Mouse (Mus musculus): ENCODE results near the gene Pif1. TPM values are rescaled to one million over a fixed set of nuclear protein-coding genes. Genes with fewer than 3 reads are reported as not detected.

The Pif1 gene
- polyA plus RNA-seq, 1 experiment from 2014 or later = 17.4 TPM

DNA sequence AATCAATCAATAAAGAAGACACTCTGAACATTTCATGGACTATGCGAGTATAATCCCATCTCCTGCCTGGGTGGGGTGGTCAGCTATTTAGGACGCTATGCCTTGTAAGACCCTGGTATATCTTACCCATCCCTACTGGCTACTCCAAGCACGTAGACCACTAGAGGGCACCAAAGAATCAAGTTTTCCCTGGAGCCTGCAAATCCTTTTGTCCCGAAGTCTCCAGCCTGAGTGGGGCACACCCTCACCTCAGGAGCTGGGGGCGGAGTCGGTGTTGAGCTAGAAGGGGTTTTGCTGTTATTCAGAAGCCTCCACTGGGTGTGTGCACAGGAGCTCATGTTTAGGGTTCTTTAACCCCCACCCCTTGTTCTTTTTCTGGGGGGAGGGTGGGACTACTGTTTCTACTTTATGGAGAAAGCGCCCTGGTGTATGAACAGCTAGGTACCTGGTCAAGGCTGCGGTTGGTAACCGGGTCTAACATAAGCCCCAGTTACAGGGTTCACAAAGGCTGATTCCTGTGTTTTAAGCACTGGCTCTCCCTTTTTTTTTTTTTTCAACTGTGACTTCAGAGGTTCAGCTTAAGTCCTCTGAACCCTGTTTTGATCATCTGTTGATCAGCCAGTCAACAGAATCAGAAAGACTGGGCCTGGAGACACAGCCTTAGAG is 18.6 kb downstream of the Pif1 start:
- ATAC-seq = peak; percentile 15; the same call in 1 of the 2 replicates
- H3K4me2 ChIP-seq = peak overlapping the region; percentile 28
- 8% methylated on average over 9 of the region's 9 CpGs for WGBS (ENCODE audit: insufficient replicate concordance)
- H3K4me3 ChIP-seq = no peak overlapping the region
- H3K4me1 ChIP-seq = 0 out of 2 replicates have a peak, but pooled peaks cover 7% of the 10 kb centered on the region
- no peak overlapping the region for H3K9ac ChIP-seq
- 0 out of 2 replicates have a peak, but pooled peaks cover 15% of the 10 kb centered on the region for H3K27me3 ChIP-seq (replicated peaks)
- no peak overlapping the region for H3K27ac ChIP-seq
- no peaks in the 10 kb centered on the region for H3K36me3 ChIP-seq
- no peaks in the 10 kb centered on the region for H3K9me3 ChIP-seq (replicated peaks)

DNA sequence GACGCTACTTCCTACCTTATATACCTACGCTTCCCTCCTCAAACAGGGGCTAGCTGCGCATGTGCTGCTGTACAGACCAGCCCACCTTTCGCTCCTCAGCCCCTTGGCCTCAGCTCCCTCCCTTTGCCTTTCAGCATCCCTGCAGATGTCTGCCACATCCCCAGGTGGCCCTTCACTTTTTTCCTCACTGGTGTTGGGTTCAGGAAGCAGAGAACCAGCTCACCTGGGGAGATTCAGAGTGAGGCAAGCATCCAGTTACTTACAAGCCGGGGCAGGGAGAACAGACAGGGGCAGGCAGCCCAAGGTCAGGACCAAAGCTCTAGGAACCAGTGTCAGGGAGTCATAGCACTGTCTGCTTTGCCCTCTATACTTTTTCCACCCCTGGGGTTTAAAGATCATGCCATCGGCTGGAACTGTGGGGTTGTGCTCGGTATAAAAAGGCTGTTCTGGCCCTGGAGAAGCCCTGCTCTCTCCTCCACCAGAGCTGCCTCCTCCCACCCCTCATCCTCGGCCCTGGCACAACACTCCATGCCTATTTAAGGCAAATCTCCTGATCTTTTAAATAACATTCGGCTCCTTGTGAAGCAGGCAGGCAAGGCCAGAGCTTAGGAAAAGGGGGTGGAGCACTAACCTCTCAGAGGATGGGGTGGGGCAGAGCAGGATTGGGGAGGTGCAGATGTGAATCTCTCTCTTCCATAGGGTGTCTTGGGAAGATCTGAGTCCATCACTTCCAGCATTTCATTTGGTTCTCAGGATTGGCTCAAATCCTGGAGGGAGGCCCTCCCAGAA is 19.6 kb downstream of the Pif1 start:
- 0 out of 2 replicates have a peak, but pooled peaks cover 15% of the 10 kb centered on the region for H3K27me3 ChIP-seq (replicated peaks)
- no peaks in the 10 kb centered on the region for H3K9me3 ChIP-seq (replicated peaks)
- no peak overlapping the region for H3K4me3 ChIP-seq
- H3K9ac ChIP-seq = no peak overlapping the region
- H3K4me1 ChIP-seq = 0 out of 2 replicates have a peak, but pooled peaks cover 7% of the 10 kb centered on the region
- H3K27ac ChIP-seq = no peak overlapping the region
- H3K4me2 ChIP-seq = no peak overlapping the region
- no peaks in the 10 kb centered on the region for H3K36me3 ChIP-seq
- no peak for ATAC-seq
- 50% methylated on average over 9 of the region's 9 CpGs for WGBS (ENCODE audit: insufficient replicate concordance)

DNA sequence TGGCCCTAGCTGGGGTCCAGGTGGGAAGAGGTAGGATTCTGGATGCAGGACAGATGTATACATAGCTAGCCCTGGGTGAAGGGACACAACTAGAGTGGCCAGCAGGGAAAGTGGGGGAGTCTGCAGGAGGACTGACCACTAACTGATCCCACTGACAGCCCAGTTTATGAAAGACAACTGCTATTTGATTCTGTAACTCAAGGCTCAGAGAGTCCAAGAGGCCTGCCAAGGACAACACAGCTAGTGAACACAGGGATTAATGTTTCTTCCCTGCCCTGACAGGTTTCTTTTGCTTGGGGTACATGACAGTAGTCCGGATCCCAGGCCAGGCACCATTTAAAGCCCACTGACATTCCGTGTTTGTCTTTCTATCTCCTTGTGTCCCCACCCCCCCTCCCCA is 20.2 kb downstream of the Pif1 start:
- no peak overlapping the region for H3K4me3 ChIP-seq
- WGBS (ENCODE audit: insufficient replicate concordance) = 28% methylated on average over 2 of the region's 2 CpGs

DNA sequence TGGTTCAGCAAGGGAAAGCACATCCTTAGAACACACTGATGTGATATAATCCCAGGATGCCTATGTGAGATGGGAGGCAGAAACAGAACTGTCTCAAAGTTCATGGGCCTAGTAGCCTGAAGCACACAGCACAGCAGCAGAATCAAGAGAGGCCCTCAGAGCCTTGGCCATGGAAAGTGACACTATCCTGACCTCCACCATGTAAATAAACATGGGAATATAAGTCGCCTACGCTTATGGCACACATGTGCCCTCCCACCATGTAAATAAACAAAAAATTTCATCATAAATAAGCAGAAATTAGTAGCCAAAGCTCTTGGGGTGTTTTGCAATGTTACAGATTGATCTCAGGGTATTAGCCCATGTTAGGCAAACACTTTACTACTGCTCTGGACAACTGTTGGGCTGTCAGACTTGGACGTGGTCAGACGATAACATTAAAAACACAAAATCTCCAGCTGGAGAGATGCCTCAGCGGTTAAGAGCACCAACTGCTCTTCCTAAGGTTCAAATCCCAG is 25.1 kb downstream of the Pif1 start:
- ATAC-seq = no peak
- Histone ChIP-seq H3K27me3 (replicated peaks) (0 out of 2 replicates have a peak, but pooled peaks cover 7% of the 10 kb centered on the region), H3K9ac (no peak overlapping the region), H3K4me1 (no peaks in the 10 kb centered on the region), H3K4me3 (no peak overlapping the region), H3K36me3 (no peaks in the 10 kb centered on the region), H3K27ac (no peak overlapping the region), H3K9me3 (replicated peaks) (no peaks in the 10 kb centered on the region), H3K4me2 (no peak overlapping the region)
- 72% methylated on average over 5 of the region's 5 CpGs for WGBS (ENCODE audit: insufficient replicate concordance)

More for the DNA sequence above, 20.2 kb downstream of the Pif1 start:
- Histone ChIP-seq H3K9ac (no peak overlapping the region), H3K4me2 (no peak overlapping the region), H3K9me3 (replicated peaks) (no peaks in the 10 kb centered on the region), H3K4me1 (0 out of 2 replicates have a peak, but pooled peaks cover 7% of the 10 kb centered on the region), H3K27me3 (replicated peaks) (0 out of 2 replicates have a peak, but pooled peaks cover 15% of the 10 kb centered on the region), H3K27ac (no peak overlapping the region), H3K36me3 (no peaks in the 10 kb centered on the region)
- ATAC-seq = no peak

DNA sequence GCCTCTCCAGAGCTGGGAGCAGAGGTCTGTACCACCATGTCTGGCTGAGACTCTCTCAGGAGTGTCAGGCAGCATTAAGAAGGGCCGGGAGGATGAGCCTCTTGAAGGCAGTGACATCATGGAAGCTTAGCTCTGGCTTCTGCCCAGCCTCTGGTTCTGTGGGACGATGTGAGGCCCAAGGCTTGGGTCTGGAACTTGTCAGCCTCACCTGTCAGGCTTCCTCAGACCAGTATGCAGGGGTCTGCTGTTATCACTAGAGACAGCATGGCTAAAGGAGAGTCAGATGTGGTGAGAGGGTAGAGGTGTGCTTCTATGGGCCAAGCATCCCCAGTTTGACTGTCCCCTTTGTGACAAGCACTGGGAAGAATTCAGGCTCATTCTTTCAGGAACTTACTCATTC is 26.1 kb downstream of the Pif1 start:
- no peaks in the 10 kb centered on the region for H3K9me3 ChIP-seq (replicated peaks)
- H3K4me1 ChIP-seq = no peaks in the 10 kb centered on the region
- no peak overlapping the region for H3K4me2 ChIP-seq
- WGBS (ENCODE audit: insufficient replicate concordance) = 48% methylated on average over 2 of the region's 2 CpGs
- no peak overlapping the region for H3K4me3 ChIP-seq
- H3K36me3 ChIP-seq = no peaks in the 10 kb centered on the region
- no peaks in the 10 kb centered on the region for H3K27me3 ChIP-seq (replicated peaks)
- ATAC-seq = no peak
- no peak overlapping the region for H3K9ac ChIP-seq
- H3K27ac ChIP-seq = no peak overlapping the region

DNA sequence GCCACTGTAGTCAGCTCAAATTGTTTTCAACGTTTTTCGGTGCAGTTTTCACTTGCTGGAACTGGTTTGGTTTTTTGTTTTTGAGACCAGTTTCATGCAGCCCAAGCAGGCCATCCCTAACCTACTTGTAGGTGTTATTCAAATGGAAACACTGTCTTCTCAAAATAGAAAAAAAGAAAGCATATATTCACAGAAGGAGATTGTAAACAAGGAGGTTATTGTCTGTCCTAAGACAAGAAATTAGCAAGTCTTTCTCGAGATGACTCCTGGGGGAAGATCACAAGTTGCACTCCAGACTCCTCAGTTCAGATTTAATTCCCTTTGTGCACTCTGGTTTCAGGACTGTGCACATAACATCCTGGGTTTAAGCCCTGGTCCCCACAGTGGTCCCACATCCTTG is 32.4 kb downstream of the Pif1 start:
- Histone ChIP-seq H3K27me3 (replicated peaks) (peaks cover 6% of the 10 kb centered on the region; the same call in 1 of the 2 replicates), H3K36me3 (no peaks in the 10 kb centered on the region), H3K4me3 (no peak overlapping the region), H3K4me2 (no peak overlapping the region), H3K9me3 (replicated peaks) (no peaks in the 10 kb centered on the region), H3K27ac (no peak overlapping the region), H3K9ac (no peak overlapping the region), H3K4me1 (no peaks in the 10 kb centered on the region)
- ATAC-seq = no peak
- WGBS (ENCODE audit: insufficient replicate concordance) = 47% methylated on average over 3 of the region's 3 CpGs

DNA sequence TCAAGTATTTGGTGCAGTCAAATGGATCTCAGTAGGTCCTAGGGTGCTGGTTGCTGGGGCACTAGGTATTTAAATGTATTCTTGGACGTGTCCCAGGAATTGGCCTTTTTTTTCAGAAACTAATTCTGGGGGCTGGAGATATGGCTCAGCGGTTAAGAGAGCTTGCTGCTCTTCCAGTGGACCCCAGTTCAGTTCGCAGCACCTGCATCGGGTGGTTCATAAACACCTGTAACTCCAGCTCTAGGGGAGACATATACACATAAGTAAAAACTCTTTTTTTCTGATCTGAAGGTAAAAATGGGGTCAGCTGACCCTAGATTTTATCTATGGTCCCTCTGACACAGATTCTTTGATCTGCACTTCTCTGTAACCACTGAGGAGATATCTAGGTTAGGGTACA is 34.2 kb downstream of the Pif1 start:
- H3K27ac ChIP-seq = no peak overlapping the region
- no peaks in the 10 kb centered on the region for H3K4me1 ChIP-seq
- H3K4me3 ChIP-seq = no peak overlapping the region
- WGBS (ENCODE audit: insufficient replicate concordance) = 76% methylated on average over 4 of the region's 4 CpGs
- ATAC-seq = no peak
- no peak overlapping the region for H3K9ac ChIP-seq
- no peaks in the 10 kb centered on the region for H3K9me3 ChIP-seq (replicated peaks)
- peaks cover 12% of the 10 kb centered on the region for H3K27me3 ChIP-seq (replicated peaks)
- no peaks in the 10 kb centered on the region for H3K36me3 ChIP-seq
- H3K4me2 ChIP-seq = no peak overlapping the region

DNA sequence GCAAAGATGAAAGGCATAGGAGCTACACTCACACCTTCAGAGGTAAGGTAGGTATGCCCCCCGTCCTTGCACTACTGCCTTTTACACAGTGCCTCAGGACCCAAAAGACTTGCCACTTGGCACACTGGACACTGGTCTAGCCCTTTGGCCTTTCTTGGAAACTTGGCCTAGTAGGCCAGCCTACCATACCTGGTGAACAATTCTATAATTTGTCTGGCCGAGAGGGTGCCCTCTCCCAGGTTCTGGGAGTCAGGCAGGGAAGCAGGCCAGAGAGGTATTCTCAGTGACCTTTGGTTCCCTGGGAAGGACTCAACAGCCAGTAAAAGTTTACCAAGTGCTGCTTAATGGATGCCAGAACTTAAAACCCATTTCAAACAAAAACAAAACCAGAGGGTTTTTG is 34.7 kb downstream of the Pif1 start:
- Histone ChIP-seq H3K4me1 (no peaks in the 10 kb centered on the region), H3K27me3 (replicated peaks) (peaks cover 17% of the 10 kb centered on the region), H3K9me3 (replicated peaks) (no peaks in the 10 kb centered on the region), H3K4me2 (no peak overlapping the region), H3K4me3 (no peak overlapping the region), H3K27ac (no peak overlapping the region), H3K9ac (no peak overlapping the region), H3K36me3 (no peaks in the 10 kb centered on the region)
- 52% methylated on average over 2 of the region's 2 CpGs for WGBS (ENCODE audit: insufficient replicate concordance)
- no peak for ATAC-seq

DNA sequence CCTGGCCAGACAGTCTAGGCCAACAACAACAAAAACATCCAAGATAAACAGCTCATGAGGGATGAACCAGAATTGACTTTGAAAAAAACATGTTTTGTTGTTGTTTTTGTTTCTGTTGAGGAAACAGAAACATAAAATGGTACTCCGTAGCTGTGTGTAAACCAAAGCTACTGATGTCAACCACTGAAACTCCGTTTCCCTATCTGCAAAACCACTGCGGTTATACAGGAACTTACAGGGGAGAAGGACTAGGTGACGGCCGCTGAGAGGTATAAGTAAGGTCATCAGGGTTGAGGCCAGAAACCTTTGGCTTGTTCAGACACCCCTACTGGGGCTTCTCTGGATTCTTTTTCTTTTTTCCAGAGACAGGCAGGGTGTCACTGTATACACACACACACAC is 35.9 kb downstream of the Pif1 start:
- no peak overlapping the region for H3K4me2 ChIP-seq
- WGBS (ENCODE audit: insufficient replicate concordance) = 45% methylated on average over 5 of the region's 5 CpGs
- no peaks in the 10 kb centered on the region for H3K9me3 ChIP-seq (replicated peaks)
- H3K27me3 ChIP-seq (replicated peaks) = peaks cover 29% of the 10 kb centered on the region
- no peak for ATAC-seq
- H3K4me3 ChIP-seq = no peak overlapping the region
- H3K27ac ChIP-seq = no peak overlapping the region
- no peaks in the 10 kb centered on the region for H3K4me1 ChIP-seq
- no peak overlapping the region for H3K9ac ChIP-seq
- no peaks in the 10 kb centered on the region for H3K36me3 ChIP-seq

DNA sequence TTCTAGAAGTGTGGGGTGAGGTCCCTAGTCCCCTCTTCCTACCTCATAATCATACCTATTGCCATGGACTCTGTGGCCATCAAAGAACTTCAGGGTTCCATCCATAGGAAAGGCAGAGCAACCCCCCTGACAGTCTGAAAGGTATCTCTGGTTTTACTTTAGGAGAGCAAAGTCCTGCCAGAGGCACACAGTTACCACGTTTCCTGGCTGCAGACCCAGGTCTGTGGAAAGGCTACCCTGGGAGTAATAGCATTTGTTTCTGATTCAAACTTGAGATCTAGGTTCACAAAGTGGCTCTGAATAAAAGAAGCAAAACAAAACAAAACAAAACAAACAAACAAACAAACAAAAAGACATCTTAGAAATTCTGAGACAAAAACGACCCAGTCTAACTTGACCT is 37.3 kb downstream of the Pif1 start:
- WGBS (ENCODE audit: insufficient replicate concordance) = 47% methylated on average over 2 of the region's 2 CpGs
- Histone ChIP-seq H3K27me3 (replicated peaks) (peaks cover 43% of the 10 kb centered on the region), H3K4me2 (no peak overlapping the region), H3K4me1 (peaks cover 5% of the 10 kb centered on the region), H3K9ac (no peak overlapping the region), H3K9me3 (replicated peaks) (no peaks in the 10 kb centered on the region), H3K36me3 (no peaks in the 10 kb centered on the region), H3K4me3 (no peak overlapping the region), H3K27ac (no peak overlapping the region)
- ATAC-seq = no peak

DNA sequence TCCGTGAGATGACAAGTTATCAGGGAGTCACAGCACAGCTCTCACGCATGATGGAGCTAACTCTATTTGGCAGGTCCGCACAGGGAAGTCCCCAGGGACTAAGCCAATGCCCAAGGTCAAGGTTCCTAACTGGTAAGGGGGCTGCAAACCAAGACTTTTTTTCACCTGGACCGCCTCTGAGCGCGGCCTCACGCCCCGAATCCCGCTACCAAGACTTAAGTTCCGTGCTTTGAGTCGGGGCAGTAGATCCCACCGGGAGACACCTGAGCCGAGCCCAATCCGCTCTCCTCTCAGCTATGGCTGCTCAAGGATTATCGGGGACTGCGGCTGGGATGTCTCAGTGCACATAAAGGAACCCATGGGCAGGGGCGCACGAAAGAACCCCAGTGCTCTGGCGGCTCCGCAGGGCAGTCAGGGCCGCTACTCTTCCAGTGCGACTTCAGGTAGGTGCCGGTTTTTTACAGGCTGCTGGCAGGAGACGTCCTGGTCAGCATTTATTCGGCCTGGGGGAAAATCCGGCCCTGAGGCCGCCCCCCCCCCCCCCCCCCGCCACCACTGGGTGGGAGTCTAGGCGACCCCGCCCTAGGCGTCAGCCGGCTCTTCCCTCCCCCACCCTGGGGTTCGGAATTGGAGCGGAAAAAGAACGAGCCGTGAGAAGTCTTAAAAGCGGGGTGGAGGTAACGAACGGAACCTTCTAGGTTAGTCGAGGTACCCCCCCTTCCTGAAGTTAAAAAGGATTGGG is 42.2 kb downstream of the Pif1 start, which contains the start of gene Rbpms2:
Rbpms2 (plus strand) TSS at position 624 of the 742 bp plus-strand sequence.
- Histone ChIP-seq H3K9me3 (replicated peaks) (no peaks in the 10 kb centered on the region), H3K4me3 (peak within 1 kb of the TSS; percentile 64), H3K27ac (peak within 1 kb of the TSS; percentile 60; the same call in 1 of the 2 replicates), H3K36me3 (no peaks in the 10 kb centered on the region), H3K4me2 (peak within 1 kb of the TSS; percentile 86), H3K27me3 (replicated peaks) (peaks cover 84% of the 10 kb centered on the region), H3K9ac (peak within 1 kb of the TSS; percentile 67), H3K4me1 (peaks cover 29% of the 10 kb centered on the region)
- 2% methylated on average over 39 of the region's 40 CpGs for WGBS (ENCODE audit: insufficient replicate concordance)
- no peak for ATAC-seq

Measured in liver, embryonic 12.5 days (tissue).